Mouse (Mus musculus) CD4-positive, CD25-positive, alpha-beta regulatory T cell, adult 4 months (primary cell): Measurements from ENCODE around the gene Ptprg. TPM values are rescaled to one million over a fixed set of nuclear protein-coding genes. Genes with fewer than 3 reads are reported as not detected.

Source experiments
- ATAC-seq: one replicate; pipeline ENCODE4 v1.8.0; 2017
- polyA plus RNA-seq, 2 experiments: library from polyadenylated mRNA; unstranded; fragments of 100-300 nt; shearing (Covaris generic); gene quantifications; one replicate each; pipeline ENCODE4 v1.2.1; 2017

Gene Ptprg
- polyA plus RNA-seq, 2 experiments from 2014 or later, result not detected

DNA sequence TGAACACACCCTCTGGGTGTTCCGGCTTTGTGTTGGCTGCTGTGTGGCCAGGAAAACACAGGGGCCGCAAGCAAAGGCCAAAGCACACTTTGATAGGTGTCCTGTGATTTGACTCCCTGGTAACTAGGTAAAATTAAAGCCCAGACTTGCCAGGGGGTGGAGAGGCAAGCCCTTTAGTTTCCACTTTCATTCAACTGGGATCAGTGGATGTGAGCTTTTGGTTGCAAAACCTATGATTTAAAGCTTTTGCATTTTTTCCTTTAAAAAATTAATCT lies 551.8 kb downstream of the Ptprg start:
- no peak for ATAC-seq

DNA sequence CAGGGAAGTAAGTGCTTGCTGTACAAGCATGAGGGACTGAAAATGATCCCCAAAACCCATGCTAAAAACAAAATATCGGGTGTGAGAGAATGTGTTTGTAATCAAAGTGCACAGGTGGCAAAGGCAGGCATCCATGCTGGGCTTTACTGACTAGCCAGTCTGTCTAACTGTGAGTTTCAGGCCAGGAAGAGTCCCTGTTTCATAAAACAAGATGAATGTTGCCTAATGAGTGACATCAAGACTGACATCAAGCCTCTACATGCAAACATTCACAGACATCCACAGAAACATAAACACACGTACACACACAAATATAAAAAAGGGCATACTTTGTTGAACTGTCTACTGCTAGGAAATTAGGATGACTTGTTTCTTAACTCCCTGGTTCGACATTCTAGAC lies 552.3 kb downstream of the Ptprg start:
- no peak for ATAC-seq

DNA sequence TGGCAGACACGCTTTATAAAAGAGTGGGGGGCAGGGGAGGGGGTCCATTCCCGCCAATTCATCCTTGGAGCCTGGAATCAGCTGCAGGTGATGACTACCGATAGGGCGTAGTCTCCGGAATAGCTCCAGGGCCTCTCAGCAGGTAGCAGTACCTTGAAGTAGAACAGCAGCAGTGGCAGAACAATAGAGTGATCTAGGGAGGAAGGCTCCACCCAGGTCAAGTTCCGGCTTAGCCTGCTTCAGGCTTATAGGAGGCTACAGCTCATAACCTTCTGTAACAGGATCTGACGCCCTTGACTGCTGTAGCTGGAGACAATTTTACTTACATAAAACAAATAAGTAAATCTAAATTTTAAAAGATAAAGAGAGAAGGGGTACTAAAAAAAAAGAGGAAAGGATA lies 554.1 kb downstream of the Ptprg start:
- ATAC-seq, result no peak

DNA sequence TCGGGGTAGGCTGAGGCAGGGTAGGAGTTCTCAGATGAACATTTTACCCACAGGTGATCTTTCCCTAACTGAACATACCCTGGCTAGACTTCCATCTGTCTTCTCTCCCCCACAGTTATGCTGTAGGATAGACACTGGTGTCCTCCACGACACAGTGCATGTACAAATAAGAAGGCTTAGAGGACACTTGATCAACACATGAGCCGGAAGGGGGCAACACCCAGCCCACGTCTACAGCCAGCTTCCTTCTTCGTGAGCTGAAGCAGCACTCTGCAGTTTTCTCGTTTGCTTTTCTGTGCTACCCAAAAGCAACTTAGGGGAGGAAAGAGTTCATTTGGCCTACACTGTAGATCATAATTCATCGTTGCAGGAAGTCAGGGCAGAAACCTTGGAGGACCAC lies 554.7 kb downstream of the Ptprg start:
- no peak for ATAC-seq

DNA sequence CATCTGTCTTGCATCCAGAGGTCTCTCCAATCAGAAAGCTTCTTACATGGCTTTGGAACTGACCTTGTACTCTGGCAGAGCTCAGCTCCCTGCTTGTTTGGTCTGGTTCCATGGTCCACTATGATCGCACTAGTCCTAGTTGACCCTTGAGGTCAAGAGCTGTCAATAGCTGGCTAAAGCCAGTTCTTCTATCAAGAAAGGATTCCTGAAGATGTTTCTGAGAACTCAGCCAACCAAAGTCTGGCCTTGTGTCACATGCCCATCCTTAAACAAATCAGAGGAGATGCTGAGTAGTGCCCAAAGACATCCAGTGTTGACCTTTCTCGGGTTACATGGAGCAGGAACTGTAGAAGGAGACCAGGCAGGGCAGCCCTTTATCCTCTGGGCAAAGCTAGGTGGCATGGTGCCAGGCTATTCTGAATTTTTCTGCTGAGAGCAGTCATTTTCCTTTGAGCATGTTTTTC lies 559.2 kb downstream of the Ptprg start:
- no peak for ATAC-seq

DNA sequence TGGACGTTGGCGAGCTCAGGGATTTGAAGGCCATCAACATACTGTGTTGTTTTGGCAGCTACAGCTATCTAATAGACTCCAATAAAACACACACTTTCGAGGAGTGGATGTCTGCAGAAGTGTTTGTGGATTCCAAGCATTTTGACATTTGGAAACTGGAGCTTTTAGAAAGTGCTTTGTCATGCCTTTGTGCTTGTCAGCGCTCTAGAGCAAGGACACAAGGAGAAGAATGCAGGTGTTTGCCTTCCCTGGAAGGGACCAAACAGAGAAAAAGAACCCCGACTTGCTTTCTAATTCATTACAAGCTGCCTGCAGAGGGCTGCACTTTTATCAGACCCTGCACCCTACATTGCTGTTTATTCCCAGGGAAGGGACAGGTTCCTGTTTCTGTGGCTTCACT lies 560.0 kb downstream of the Ptprg start:
- no peak for ATAC-seq

DNA sequence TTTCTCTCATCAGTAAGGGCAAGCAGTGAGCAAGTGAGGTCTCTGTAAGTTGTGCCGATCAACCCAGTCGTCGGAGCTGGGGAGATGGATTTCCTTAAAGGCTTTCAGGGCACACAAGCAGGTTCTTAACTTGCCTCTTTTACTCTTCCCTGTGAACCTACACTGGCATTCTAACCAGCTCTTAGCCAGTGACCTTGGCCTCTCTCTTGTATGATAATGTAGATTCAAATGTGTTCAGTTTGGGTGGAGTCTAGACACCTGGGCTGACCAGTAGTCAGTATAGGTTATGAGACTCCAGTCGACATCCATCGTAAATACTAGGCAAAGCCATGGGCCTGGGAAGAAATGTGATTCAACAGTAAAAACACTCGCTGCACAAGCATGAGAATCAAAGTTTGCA lies 560.7 kb downstream of the Ptprg start:
- ATAC-seq, result no peak

DNA sequence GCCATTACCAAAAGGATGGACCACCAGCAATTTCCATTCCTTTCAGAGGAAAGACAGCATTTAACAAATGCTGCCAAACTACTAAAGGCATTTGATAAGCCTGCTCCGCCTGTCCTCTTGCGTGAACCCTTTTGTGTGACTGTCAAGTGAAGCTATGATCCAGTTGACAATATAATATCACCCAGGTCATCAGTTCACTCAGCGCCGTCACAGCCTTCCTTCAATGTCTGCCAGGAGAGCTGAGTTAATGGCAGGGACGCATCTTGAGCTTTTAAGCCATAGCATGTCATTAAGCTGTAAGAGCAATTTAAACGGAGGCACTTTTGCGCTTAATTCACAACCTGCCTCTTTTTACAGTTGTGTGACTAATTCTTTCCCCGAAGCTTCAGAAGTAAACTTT lies 565.9 kb downstream of the Ptprg start:
- no peak for ATAC-seq

DNA sequence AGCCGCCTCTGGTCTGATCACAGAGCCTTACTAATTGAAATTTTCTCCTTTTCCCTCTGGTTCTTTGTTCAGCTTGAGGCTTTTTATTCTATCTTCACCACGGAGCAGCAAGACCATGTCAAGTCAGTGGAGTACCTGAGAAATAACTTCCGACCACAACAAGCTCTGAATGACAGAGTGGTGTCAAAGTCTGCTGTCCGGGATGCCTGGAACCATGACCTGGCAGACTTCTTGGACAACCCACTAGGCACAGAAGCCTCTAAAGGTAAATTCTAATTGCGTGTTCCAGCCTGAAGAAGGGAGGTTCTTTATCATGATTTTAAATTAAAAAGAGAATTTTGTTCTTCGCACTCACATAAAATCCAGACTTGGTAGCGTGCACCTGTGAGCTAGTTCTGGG lies 568.6 kb downstream of the Ptprg start:
- no peak for ATAC-seq

DNA sequence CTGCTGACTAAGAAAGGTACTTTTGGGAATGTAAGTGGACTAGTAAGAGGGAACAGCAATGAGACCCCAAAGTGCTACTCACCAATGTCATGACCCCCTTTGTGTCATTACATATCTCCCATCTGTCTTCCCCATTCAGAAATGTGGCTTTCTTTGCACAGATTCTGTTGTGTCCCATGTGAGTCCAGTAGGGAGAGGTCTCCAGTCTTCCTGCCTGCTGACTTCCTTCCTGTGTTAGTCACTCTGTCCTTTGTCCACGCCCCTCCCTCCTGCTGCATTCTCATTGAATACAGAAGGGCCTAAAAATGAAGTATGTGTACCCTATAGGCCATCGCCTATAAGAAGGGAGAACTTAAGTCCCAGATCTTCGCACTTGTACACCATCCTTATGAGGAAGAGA lies 571.4 kb downstream of the Ptprg start:
- ATAC-seq, result no peak

DNA sequence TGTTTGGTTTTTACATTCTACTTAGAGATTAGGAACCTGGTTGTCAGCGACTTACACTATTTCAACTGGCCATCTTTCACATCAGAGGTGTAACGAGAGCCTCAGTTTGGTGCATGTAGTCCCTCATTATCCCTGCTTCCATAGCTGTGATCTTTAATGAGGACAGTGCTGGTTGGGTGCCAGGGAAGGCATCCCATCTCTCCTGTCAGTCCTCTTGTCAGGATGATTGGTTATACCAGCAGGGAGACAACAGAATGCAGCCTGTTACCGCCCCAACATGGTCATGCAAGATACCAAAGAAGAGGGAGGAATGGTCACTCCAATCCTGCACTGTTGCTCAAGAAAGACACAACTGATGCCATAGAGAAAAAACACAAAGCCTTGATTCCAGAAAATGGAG lies 574.6 kb downstream of the Ptprg start:
- no peak for ATAC-seq

DNA sequence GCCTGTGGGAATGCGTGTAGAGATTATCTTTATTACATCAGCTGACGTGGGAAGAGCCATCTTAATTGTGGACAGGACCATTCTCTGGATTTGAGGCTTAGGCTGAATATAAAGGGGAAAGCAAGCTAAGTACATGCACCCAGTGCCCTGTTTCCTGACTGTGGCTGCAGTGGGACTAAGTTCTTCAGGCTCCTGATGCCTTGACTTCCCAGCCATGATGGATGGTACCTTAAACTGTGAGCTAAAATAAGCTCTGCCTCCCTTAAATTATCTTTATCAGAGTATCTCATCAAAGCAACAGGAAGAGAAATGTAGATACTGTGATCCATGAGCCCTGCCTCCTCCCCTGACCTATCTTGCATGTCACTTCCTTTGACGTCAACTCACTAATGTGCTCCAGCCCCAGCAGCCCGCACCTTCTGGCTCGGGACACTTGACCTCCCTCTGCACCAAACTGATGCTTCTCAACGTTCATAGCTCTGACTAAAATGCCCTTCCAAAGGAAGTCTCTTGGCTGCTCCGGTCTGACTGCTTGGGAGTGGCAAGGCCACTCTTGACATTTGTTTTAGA lies 578.8 kb downstream of the Ptprg start:
- ATAC-seq, result no peak

DNA sequence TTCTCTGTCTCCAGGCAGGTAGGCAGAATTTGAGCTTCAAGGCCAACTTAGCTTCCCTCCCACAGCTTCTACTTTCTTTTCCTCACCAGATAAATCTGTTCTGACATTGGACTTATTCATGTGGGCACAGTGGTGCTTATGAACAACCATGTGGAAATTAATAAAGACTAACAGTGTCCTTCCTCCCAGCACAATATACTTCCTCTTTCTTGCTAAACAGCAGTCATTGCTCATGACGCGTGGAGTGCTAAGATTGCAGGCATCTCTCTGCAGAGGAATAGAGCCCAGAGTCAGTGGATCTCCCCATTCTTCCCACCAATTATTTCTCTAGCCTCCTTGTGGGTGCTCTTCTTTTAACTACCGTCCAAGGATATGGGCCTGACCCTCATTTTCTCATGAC lies 579.8 kb downstream of the Ptprg start:
- no peak for ATAC-seq

DNA sequence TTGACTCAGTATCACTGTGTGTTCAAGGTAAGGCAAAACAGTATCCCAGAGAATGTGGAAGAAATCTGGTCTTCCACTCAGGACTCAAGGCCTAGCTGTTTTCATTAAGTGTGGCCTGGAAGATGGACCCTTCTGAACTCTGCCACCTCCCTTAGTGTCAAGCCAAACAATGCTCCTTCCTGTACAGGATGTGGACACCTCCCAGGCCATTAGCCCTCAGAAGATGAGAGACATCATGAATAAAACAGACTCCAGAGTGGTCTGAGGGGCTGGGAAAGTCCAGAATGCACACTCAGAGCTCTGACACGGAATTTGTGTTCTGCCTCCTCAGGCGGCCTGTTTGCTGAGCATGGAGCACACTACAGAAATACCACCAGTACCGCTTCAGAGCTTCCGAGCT lies 581.2 kb downstream of the Ptprg start:
- no peak for ATAC-seq

DNA sequence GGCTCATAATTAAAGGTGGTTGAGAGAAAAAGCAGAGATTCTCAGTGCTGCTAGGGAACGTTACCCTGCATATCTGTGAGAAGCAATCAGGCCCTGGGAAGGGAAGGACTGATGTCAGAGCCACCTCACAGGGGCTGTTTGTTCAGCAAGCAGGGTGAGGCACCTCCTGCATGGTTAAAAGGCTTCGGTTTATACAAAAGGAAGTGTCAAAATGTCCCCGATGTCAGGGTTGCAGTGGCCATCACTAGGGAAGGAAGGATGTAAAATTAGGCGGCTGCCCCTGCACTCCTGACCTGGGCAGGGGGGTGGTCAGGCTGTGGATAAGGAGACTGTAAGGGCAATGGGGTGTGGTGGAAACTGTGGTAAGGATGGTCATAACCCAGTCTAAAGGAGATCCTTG lies 583.2 kb downstream of the Ptprg start:
- no peak for ATAC-seq

DNA sequence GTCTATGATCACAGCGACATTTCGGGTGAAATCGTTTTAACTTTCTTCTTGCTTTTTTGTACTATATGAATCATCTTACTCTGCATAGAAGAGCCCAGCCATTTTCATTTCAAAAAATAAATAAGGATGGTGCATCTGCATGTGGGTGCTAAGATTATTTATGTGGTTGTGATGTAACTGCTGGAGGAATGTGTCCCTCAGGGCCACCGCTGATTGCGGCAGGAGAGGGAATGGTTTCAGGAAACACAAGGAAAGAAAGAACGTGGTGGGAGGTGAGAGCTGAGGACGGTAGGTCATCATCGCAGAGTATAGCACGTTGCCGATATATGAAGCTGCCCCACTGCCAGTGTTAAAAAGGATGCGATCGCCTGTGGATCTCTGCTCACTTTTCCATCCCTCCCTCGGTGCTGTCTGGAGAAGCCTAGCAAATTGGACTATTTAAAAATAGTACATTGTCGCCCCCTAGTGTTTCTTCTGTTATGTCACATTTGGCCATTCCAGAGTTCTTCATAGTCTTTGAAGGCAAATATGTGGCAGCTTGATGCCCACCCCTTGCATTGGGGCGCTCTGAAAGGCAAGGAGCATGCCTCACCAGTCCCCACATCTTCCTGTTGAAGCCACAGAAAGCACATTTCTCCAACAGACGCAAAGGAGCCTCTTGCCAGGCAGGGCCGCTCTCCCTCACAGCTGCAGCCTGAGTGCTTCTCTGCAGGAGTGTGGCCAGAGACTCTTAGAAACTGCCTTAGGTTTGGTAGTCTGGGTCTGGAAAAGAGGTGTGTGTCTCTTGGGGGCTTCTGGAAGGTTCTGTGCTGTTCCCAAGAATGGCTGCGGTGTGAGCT lies 586.5 kb downstream of the Ptprg start:
- ATAC-seq, result no peak

DNA sequence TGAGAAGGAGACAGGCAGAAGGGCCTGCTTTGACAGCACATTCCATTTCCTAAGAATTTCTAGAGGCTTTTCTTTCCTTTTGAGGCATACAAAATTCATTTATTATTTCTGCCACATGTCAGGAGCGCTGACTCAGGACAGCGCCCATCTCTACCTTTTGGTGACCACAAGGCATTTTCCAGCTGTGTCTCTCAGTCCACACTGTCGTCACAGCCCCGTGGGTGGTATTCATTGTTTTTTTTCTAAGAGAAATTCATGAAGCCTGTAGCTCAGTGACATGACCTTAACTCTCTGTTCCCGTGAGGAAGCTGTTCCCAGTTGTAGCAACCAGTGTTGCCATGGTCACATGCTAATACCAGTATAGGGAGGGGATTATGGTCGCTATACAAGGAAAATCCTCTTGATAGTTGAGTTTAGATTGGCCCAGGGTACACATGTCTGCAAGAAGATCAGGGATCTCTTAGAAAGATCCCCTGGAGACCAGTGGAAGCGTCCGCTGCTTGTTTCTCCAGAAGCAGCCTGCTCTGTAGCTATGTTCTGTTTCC lies 590.7 kb downstream of the Ptprg start:
- ATAC-seq, result no peak

DNA sequence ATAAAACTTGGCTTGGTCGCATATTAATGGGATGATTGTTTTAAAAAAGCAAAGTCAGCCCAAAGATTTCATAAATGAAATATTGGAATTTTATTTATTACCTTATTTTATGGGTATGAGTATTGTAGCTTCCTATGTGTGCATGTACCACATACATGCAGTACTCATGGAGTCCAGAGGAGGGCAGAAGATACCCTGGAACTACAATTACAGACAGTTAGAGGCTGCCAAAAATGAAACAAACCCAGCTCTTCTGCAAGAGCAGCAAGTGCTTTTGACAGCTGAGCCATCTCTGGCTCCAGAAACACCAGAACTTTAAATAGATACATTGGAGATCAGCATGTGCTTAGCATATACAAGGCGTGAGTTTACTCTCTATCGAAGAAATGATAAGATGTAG lies 592.6 kb downstream of the Ptprg start:
- ATAC-seq, result no peak

DNA sequence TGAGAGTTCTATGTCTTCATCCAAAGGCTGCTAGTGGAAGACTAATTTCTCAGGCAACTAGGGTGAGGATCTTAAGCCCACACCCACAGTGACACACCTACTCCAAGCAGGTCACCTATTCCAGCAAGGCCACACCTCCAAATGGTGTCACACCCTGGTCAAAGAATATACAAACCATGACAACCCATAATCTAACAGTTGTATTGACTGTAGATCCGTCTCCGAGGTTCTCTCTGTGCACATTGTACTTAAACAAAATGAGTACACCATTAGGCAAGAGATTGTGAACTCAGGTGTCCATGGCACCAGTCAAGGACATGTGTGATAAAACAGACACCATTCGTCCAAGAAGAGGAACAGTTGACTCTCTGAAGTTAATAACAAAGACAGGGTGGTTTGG lies 596.2 kb downstream of the Ptprg start:
- ATAC-seq, result no peak

DNA sequence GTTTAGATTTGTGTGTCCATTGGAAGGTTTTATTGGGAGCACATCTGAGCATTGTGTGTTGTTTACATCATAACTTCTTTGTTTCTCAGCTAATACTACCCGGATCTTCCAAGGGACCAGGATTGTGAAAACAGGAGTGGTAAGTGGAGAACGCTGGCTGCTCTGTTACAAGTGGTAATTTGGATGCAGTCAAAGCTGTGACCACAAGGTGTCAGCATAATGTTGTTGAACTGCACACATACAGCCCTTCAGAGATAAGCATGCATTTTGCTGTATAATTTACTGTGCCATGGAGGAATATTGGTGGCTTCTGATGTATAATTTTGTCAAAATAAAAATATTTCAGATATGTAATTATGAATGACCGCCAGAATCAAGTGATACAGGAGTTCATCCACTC lies 598.6 kb downstream of the Ptprg start:
- ATAC-seq, result no peak

DNA sequence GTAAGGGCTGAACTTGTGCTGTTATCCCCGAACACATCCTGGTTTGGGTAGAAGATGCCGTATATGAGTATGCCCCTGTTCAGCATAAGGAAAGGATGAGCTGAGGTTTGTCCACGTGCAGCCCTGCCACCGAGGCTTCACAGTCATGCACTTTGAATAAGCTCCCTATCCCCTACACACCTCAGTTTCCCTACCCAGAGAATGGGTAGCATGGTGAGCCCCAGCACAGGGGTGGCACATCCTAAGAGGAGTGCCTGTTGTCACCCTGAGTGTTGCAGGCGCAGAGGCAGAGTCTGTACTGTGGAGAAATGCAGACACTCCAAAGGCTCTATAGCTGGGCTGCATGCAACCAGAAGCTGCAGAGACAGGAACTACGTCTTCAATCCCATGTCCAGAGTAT lies 599.4 kb downstream of the Ptprg start:
- no peak for ATAC-seq

DNA sequence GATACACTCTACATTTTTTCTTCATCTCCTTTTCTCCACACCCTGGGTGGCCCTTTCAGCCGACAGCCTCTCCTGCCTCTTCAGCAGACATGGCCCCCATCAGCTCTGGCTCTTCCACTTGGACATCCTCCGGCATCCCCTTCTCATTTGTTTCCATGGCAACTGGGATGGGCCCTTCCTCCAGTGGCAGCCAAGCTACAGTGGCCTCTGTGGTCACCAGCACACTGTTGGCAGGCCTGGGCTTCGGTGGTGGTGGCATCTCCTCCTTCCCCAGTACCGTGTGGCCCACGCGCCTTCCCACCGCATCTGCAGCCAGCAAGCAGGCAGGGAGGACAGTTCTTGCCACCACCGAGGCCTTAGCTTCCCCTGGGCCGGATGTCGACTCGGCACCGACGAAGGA lies 600.3 kb downstream of the Ptprg start:
- no peak for ATAC-seq

DNA sequence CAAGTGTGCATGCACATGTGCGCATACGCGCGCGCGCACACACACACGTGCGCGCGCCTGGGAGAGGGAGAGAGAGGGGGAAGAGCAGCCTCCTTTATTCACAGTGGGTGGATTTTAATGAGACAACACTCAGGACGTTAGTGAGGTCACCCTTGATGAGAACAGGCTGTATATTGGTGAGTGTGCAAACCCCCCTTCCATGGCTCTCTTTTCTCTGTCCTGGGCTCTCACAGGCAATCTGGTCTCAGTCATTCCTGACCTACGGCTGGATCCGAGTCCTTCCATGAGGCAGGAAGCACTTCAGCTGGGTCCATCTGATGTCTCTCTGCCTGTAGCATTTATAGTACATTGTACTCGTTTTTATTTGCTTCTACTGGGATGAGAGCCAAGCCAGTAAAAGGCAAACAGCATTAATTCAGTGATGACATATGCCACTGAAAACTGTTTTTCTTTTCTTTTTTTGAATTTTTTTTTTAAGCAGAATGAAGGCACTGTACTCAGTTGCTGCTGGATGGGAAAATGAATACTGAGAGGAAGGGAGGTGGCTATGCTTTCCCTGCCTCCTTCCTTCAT lies 608.5 kb downstream of the Ptprg start:
- no peak for ATAC-seq

DNA sequence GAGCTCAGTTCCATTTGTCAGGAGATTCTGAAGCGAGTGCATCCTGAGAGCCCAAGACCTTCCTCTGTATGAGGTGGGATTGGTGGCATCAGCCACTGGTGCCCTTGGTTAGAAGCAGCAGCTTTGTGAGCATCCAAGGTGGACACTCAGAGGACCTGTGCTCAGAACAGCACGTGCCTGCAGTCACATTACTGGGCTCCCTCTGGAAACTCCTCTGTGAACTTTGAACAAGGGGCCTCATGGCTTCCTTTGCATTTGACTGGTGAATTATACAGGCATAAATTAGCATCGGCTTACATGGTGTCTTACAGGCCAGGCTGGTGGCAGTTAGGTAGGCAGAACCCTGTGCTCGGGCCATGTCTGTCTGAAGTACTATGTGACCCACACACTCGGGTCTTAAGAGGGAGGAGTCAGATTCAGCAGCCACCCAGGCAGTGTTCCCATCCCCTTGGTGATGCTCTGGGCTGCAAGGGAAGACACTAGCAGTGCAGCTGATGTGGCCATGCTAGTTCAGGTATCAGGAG lies 609.1 kb downstream of the Ptprg start:
- ATAC-seq, result no peak
